Mouse (Mus musculus): ENCODE results near the gene Ptk6. TPM values are rescaled to one million over a fixed set of nuclear protein-coding genes. Genes with fewer than 3 reads are reported as not detected.

The Ptk6 gene
- total and polyA plus RNA-seq, 3 experiments, result not detected

DNA sequence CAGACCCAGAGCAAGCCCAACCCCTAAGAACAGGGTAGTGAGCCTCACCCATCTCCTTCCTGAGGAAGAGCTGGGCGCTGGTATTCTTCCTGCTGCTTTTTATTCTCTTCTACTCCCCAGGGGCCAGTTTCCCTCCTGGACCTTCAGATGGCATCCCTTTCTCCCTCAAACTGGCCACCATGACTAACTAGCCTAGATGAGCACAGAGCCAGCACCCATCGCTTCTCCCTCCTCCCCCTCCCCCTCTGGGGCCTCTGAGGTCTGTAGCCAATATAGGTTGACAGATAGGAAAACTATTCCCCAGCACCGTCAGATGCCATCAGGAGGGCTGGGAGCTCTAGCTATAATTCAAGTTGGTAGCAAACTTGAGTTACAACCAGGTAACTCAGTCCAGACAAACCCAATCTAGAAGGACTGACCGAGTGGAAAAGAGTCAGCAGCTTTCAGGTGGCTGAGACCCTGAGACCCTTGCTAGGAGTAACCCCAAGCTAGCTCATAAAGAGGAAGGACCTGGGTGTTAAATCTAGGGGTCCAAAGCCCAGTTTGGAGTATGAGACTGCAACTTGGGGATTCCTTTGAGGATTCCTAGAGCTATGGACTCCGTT, 16.4 kb upstream of the Ptk6 start:
- Histone ChIP-seq H3K27me3 (ENCODE audit: control insufficient read depth in 1 of 2, insufficient read depth in 2 of 2, low read length in 2 of 2) (0 out of 4 replicates have a peak, but pooled peaks cover 0 to 1% of the 10 kb centered on the region in 2 experiments), H3K79me2 (ENCODE audit: control insufficient read depth, insufficient read depth, low read length, poor library complexity) (no peaks in the 10 kb centered on the region), H3K27ac (ENCODE audit: control insufficient read depth, low read depth, low read length) (no peak overlapping the region), H3K9me3 (replicated peaks; ENCODE audit: insufficient read depth, low read length) (no peaks in the 10 kb centered on the region), H3K36me3 (ENCODE audit: control insufficient read depth in 1 of 2, insufficient read depth in 2 of 2, low read length in 2 of 2) (no peaks in the 10 kb centered on the region), H3K4me1 (ENCODE audit: control insufficient read depth in 1 of 2, insufficient read depth in 2 of 2, low read length in 2 of 2) (no peaks in the 10 kb centered on the region), H3K9ac (ENCODE audit: control insufficient read depth, low read depth, low read length, poor library complexity, severe bottlenecking) (no peak overlapping the region), H3K4me3 (ENCODE audit: control insufficient read depth in 1 of 2, insufficient read depth in 1 of 2, low read depth in 2 of 2, low read length in 2 of 2) (no peak overlapping the region)
- TF ChIP-seq MAFK (IDR thresholded peaks at IDR 0.05; ENCODE audit: borderline replicate concordance, low read depth, low read length) (no peak), MAX (IDR thresholded peaks at IDR 0.05; ENCODE audit: low read length) (no peak), NRF1 (IDR thresholded peaks at IDR 0.05; ENCODE audit: insufficient read depth, low read depth, low read length, poor library complexity, severe bottlenecking) (no peak), ZKSCAN1 (IDR thresholded peaks at IDR 0.05; ENCODE audit: low read depth, low read length) (no peak)
- DNase-seq (ENCODE audit: low read depth, low spot score), result no peak

DNA sequence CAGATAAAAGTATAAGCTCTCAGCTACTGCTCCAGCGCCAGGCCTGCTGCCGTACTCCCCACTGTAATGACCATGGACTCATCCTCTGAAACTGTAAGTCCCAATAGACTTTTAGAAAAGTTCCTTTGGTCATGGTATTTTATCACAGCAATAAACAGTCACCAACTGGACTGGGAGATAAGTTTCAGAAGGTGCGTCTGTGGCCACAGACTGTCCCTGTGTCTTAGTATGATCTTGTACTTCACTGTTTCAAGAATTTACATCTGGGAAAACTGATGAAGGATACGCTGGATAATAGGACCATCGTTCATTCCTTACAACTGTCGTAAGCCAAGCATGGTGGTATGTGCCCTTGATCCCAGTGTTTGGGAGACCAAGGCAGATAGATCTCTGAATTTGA, 13.4 kb upstream of the Ptk6 start:
- no peak for DNase-seq (ENCODE audit: low read depth, low spot score)
- no peak overlapping the region for H3K4me3 ChIP-seq (ENCODE audit: control insufficient read depth in 1 of 2, insufficient read depth in 1 of 2, low read depth in 2 of 2, low read length in 2 of 2)
- no peaks in the 10 kb centered on the region for H3K36me3 ChIP-seq (ENCODE audit: control insufficient read depth in 1 of 2, insufficient read depth in 2 of 2, low read length in 2 of 2)
- H3K27ac ChIP-seq (ENCODE audit: control insufficient read depth, low read depth, low read length), result no peak overlapping the region
- no peaks in the 10 kb centered on the region for H3K9me3 ChIP-seq (replicated peaks; ENCODE audit: insufficient read depth, low read length)
- H3K79me2 ChIP-seq (ENCODE audit: control insufficient read depth, insufficient read depth, low read length, poor library complexity), result no peaks in the 10 kb centered on the region
- no peak overlapping the region for H3K9ac ChIP-seq (ENCODE audit: control insufficient read depth, low read depth, low read length, poor library complexity, severe bottlenecking)
- H3K27me3 ChIP-seq (ENCODE audit: control insufficient read depth in 1 of 2, insufficient read depth in 2 of 2, low read length in 2 of 2), result 0 out of 4 replicates have a peak, but pooled peaks cover 0 to 1% of the 10 kb centered on the region in 2 experiments
- TF ChIP-seq CHD1 (IDR thresholded peaks at IDR 0.05; ENCODE audit: low read depth, low read length), result no peak
- TF ChIP-seq RCOR1 (IDR thresholded peaks at IDR 0.05; ENCODE audit: low read depth, low read length), result no peak
- TF ChIP-seq MXI1 (IDR thresholded peaks at IDR 0.05; ENCODE audit: low read depth, low read length), result no peak
- TF ChIP-seq HCFC1 (IDR thresholded peaks at IDR 0.05; ENCODE audit: low read depth, low read length), result no peak
- no peak for TF ChIP-seq GABPA (IDR thresholded peaks at IDR 0.05; ENCODE audit: low read depth, low read length)
- no peak for TF ChIP-seq TCF12 (IDR thresholded peaks at IDR 0.05; ENCODE audit: low read depth, low read length)
- no peak for TF ChIP-seq MAZ (IDR thresholded peaks at IDR 0.05; ENCODE audit: low read depth, low read length)
- TF ChIP-seq USF2 (IDR thresholded peaks at IDR 0.05; ENCODE audit: borderline replicate concordance in 1 of 2, insufficient read depth in 1 of 2, low read depth in 1 of 2, low read length in 2 of 2), result no peak
- no peak for TF ChIP-seq E2F4 (IDR thresholded peaks at IDR 0.05; ENCODE audit: borderline replicate concordance, low read depth, low read length)
- TF ChIP-seq MAX (IDR thresholded peaks at IDR 0.05; ENCODE audit: low read length), result no peak
- TF ChIP-seq UBTF (IDR thresholded peaks at IDR 0.05; ENCODE audit: borderline replicate concordance, insufficient read depth, low read depth, low read length), result no peak
- TF ChIP-seq ZKSCAN1 (IDR thresholded peaks at IDR 0.05; ENCODE audit: low read depth, low read length), result no peak
- no peak for TF ChIP-seq GATA1 (IDR thresholded peaks at IDR 0.05; ENCODE audit: low read depth, low read length)
- TF ChIP-seq RAD21 (IDR thresholded peaks at IDR 0.05; ENCODE audit: low read depth, low read length), result no peak
- no peak for TF ChIP-seq EP300 (IDR thresholded peaks at IDR 0.05; ENCODE audit: low read depth in 1 of 2, low read length in 2 of 2)
- no peak for TF ChIP-seq CTCF (IDR thresholded peaks at IDR 0.05 in 2 of 3, conservative IDR thresholded peaks at IDR 0.05 in 1 of 3; ENCODE audit: control insufficient read depth in 1 of 3, insufficient read depth in 1 of 3, low read depth in 2 of 3, low read length in 3 of 3, poor library complexity in 1 of 3, severe bottlenecking in 1 of 3)
- TF ChIP-seq NELFE (IDR thresholded peaks at IDR 0.05; ENCODE audit: low read depth, low read length), result no peak
- no peak for TF ChIP-seq POLR2A (IDR thresholded peaks at IDR 0.05; ENCODE audit: control insufficient read depth in 1 of 2, insufficient read depth in 1 of 2, low read depth in 1 of 2, low read length in 2 of 2, poor library complexity in 1 of 2)
- TF ChIP-seq MAFK (IDR thresholded peaks at IDR 0.05; ENCODE audit: borderline replicate concordance, low read depth, low read length), result no peak
- no peak for TF ChIP-seq ZMIZ1 (IDR thresholded peaks at IDR 0.05; ENCODE audit: low read depth, low read length)
- no peaks in the 10 kb centered on the region for H3K4me1 ChIP-seq (ENCODE audit: control insufficient read depth in 1 of 2, insufficient read depth in 2 of 2, low read length in 2 of 2)
